Mouse (Mus musculus): ENCODE data around the gene Calr. TPM values are rescaled to one million over a fixed set of nuclear protein-coding genes. Genes with fewer than 3 reads are reported as not detected.

The Calr gene
- polyA plus RNA-seq, 1 experiment: 674 TPM

- Histone ChIP-seq H3K27ac (ENCODE audit: insufficient read depth, low read depth, low read length) (no peak overlapping the region), H3K4me1 (ENCODE audit: control insufficient read depth, insufficient read depth, low read length) (no peaks in the 10 kb centered on the region), H3K4me3 (ENCODE audit: insufficient read depth, low read length) (no peak overlapping the region)
- no peak for TF ChIP-seq POLR2A (IDR thresholded peaks at IDR 0.05; ENCODE audit: borderline replicate concordance, low read depth, low read length)
These were observed 52.8 kb downstream of the Calr start for GRCm38 (mm10) chr8:84793791-84794485.

- no peak overlapping the region for H3K4me3 ChIP-seq (ENCODE audit: insufficient read depth, low read length)
- no peaks in the 10 kb centered on the region for H3K4me1 ChIP-seq (ENCODE audit: control insufficient read depth, insufficient read depth, low read length)
- no peak overlapping the region for H3K27ac ChIP-seq (ENCODE audit: insufficient read depth, low read depth, low read length)
- TF ChIP-seq CTCF (IDR thresholded peaks at IDR 0.05; ENCODE audit: low read depth, low read length) (no peak), POLR2A (IDR thresholded peaks at IDR 0.05; ENCODE audit: borderline replicate concordance, low read depth, low read length) (no peak)
These were observed 53.6 kb downstream of the Calr start for GRCm38 (mm10) chr8:84793134-84793533.

- no peak overlapping the region for H3K4me3 ChIP-seq (ENCODE audit: insufficient read depth, low read length)
- H3K27ac ChIP-seq (ENCODE audit: insufficient read depth, low read depth, low read length): no peak overlapping the region
- H3K4me1 ChIP-seq (ENCODE audit: control insufficient read depth, insufficient read depth, low read length): no peaks in the 10 kb centered on the region
- TF ChIP-seq CTCF (IDR thresholded peaks at IDR 0.05; ENCODE audit: low read depth, low read length): no peak
- no peak for TF ChIP-seq POLR2A (IDR thresholded peaks at IDR 0.05; ENCODE audit: borderline replicate concordance, low read depth, low read length)
These were observed 54.2 kb downstream of the Calr start for GRCm38 (mm10) chr8:84792429-84792947.

Other genes starting within 250 kb of the Calr start
- 23.3 and 24.7 TPM in 2 replicates for gene Ier2, start 184.1 kb downstream of the Calr start, polyA plus RNA-seq (2012; ENCODE audit: insufficient read depth, insufficient read length, missing spikeins)
- 46.8 and 58.4 TPM in 2 replicates for gene Trmt1, start 160.6 kb downstream of the Calr start, polyA plus RNA-seq (2012; ENCODE audit: insufficient read depth, insufficient read length, missing spikeins)
- 30.8 and 35.2 TPM in 2 replicates for gene Nacc1, start 159.1 kb downstream of the Calr start, polyA plus RNA-seq (2012; ENCODE audit: insufficient read depth, insufficient read length, missing spikeins)
- gene Lyl1, start 145.5 kb downstream of the Calr start, polyA plus RNA-seq (2012; ENCODE audit: insufficient read depth, insufficient read length, missing spikeins): 91.9 and 102 TPM in 2 replicates
- gene G430095P16Rik, start 123.9 kb downstream of the Calr start, polyA plus RNA-seq (2012; ENCODE audit: insufficient read depth, insufficient read length, missing spikeins): 1.0 and 1.1 TPM in 2 replicates
- 8.3 and 12.5 TPM in 2 replicates for gene Nfix, start 46.6 kb downstream of the Calr start, polyA plus RNA-seq (2012; ENCODE audit: insufficient read depth, insufficient read length, missing spikeins)
- gene Dand5, start 24.1 kb downstream of the Calr start, polyA plus RNA-seq (2012; ENCODE audit: insufficient read depth, insufficient read length, missing spikeins): 3.3 and 5.4 TPM in 2 replicates
- 12.7 and 13.9 TPM in 2 replicates for gene Gadd45gip1, start 15.4 kb downstream of the Calr start, polyA plus RNA-seq (2012; ENCODE audit: insufficient read depth, insufficient read length, missing spikeins)
- 49.1 and 54.0 TPM in 2 replicates for gene Rad23a, start 6.3 kb downstream of the Calr start, polyA plus RNA-seq (2012; ENCODE audit: insufficient read depth, insufficient read length, missing spikeins)
- gene Farsa, start 10.1 kb upstream of the Calr start, polyA plus RNA-seq (2012; ENCODE audit: insufficient read depth, insufficient read length, missing spikeins): 23.1 and 30.5 TPM in 2 replicates
- 19.4 and 19.6 TPM in 2 replicates for gene Syce2, start 25.2 kb upstream of the Calr start, polyA plus RNA-seq (2012; ENCODE audit: insufficient read depth, insufficient read length, missing spikeins)
- gene Gcdh, start 47.0 kb upstream of the Calr start, polyA plus RNA-seq (2012; ENCODE audit: insufficient read depth, insufficient read length, missing spikeins): 13.4 and 17.6 TPM in 2 replicates
- not detected in 2 replicates for gene Klf1, start 55.0 kb upstream of the Calr start, polyA plus RNA-seq (2012; ENCODE audit: insufficient read depth, insufficient read length, missing spikeins)
- gene Dnase2a, start 61.6 kb upstream of the Calr start, polyA plus RNA-seq (2012; ENCODE audit: insufficient read depth, insufficient read length, missing spikeins): 109 and 119 TPM in 2 replicates
- gene Mast1, start 90.4 kb upstream of the Calr start, polyA plus RNA-seq (2012; ENCODE audit: insufficient read depth, insufficient read length, missing spikeins): 0.28 and 0.42 TPM in 2 replicates
- gene Rtbdn, start 100.1 kb upstream of the Calr start, polyA plus RNA-seq (2012; ENCODE audit: insufficient read depth, insufficient read length, missing spikeins): not detected in 2 replicates
- gene Gm49661, start 122.5 kb upstream of the Calr start, polyA plus RNA-seq (2012; ENCODE audit: insufficient read depth, insufficient read length, missing spikeins): not detected in 2 replicates
- gene Prdx2, start 122.7 kb upstream of the Calr start, polyA plus RNA-seq (2012; ENCODE audit: insufficient read depth, insufficient read length, missing spikeins): 267 and 279 TPM in 2 replicates
- gene Rnaseh2a, start 122.8 kb upstream of the Calr start, polyA plus RNA-seq (2012; ENCODE audit: insufficient read depth, insufficient read length, missing spikeins): 39.8 and 40.7 TPM in 2 replicates
- 71.1 and 80.8 TPM in 2 replicates for gene Junb, start 131.8 kb upstream of the Calr start, polyA plus RNA-seq (2012; ENCODE audit: insufficient read depth, insufficient read length, missing spikeins)
- 14.5 and 17.4 TPM in 2 replicates for gene Hook2, start 143.7 kb upstream of the Calr start, polyA plus RNA-seq (2012; ENCODE audit: insufficient read depth, insufficient read length, missing spikeins)
- gene Best2, start 167.6 kb upstream of the Calr start, polyA plus RNA-seq (2012; ENCODE audit: insufficient read depth, insufficient read length, missing spikeins): not detected in 2 replicates
- 74.5 and 75.3 TPM in 2 replicates for gene Asna1, start 178.3 kb upstream of the Calr start, polyA plus RNA-seq (2012; ENCODE audit: insufficient read depth, insufficient read length, missing spikeins)
- 145 and 177 TPM in 2 replicates for gene Trir, start 179.9 kb upstream of the Calr start, polyA plus RNA-seq (2012; ENCODE audit: insufficient read depth, insufficient read length, missing spikeins)
- gene Tnpo2, start 190.0 kb upstream of the Calr start, polyA plus RNA-seq (2012; ENCODE audit: insufficient read depth, insufficient read length, missing spikeins): 34.0 and 44.4 TPM in 2 replicates
- 10.2 and 11.8 TPM in 2 replicates for gene Fbxw9, start 213.1 kb upstream of the Calr start, polyA plus RNA-seq (2012; ENCODE audit: insufficient read depth, insufficient read length, missing spikeins)
- not detected in 2 replicates for gene Gm5741, start 221.0 kb upstream of the Calr start, polyA plus RNA-seq (2012; ENCODE audit: insufficient read depth, insufficient read length, missing spikeins)
- 36.7 and 44.9 TPM in 2 replicates for gene Dhps, start 224.8 kb upstream of the Calr start, polyA plus RNA-seq (2012; ENCODE audit: insufficient read depth, insufficient read length, missing spikeins)
- gene Wdr83os, start 233.8 kb upstream of the Calr start, polyA plus RNA-seq (2012; ENCODE audit: insufficient read depth, insufficient read length, missing spikeins): 90.2 and 113 TPM in 2 replicates
- gene Wdr83, start 234.4 kb upstream of the Calr start, polyA plus RNA-seq (2012; ENCODE audit: insufficient read depth, insufficient read length, missing spikeins): 22.6 and 27.3 TPM in 2 replicates
- 390 and 469 TPM in 2 replicates for gene Man2b1, start 236.3 kb upstream of the Calr start, polyA plus RNA-seq (2012; ENCODE audit: insufficient read depth, insufficient read length, missing spikeins)

Data from bone marrow macrophage, adult 2 months (primary cell).